Mouse (Mus musculus) myocyte (in vitro differentiated cells): ENCODE measurements at regions not wholly inside any gene's neighbourhood (a gene's known extent, or its start where the extent isn't known, plus 50 kb on each side); places are given as distances from the start of the nearest gene placed in this dataset.

Experiments
- POLR2A ChIP-seq: IDR thresholded peaks from one replicate; pipeline ENCODE4 v1.6.1; 2011; ENCODE audit warnings: low read depth, mild to moderate bottlenecking, control low read depth, moderate library complexity; ENCODE audit not compliant: insufficient read length
- TCF12 ChIP-seq: IDR thresholded peaks from one replicate; pipeline ENCODE4 v1.6.1; 2011; ENCODE audit warnings: mild to moderate bottlenecking, control low read depth; ENCODE audit not compliant: poor library complexity, insufficient read depth, severe bottlenecking
- TCF3 ChIP-seq: IDR thresholded peaks from one replicate; pipeline ENCODE4 v1.6.1; 2011; ENCODE audit warnings: low read depth, control low read depth; ENCODE audit not compliant: insufficient read length
- USF1 ChIP-seq: IDR thresholded peaks from one replicate; pipeline ENCODE4 v1.6.1; 2011; ENCODE audit warnings: low read depth, mild to moderate bottlenecking, control low read depth, moderate library complexity

- TF ChIP-seq POLR2A (no peak), TCF12 (no peak), TCF3 (no peak), USF1 (no peak)
Measured at GRCm38 (mm10) chr3:34527546-34527945, 122.7 kb upstream of the Sox2 start.
